Mouse (Mus musculus) heart, postnatal 0 days (tissue): Measurements from ENCODE around the gene Gpc5.

ENCODE experiments used
- CTCF ChIP-seq: IDR thresholded peaks from 2 replicates; pipeline ENCODE4 v1.5.1; 2016; ENCODE audit warnings: antibody characterized with exemption, control low read depth, low read depth
- EP300 ChIP-seq: IDR thresholded peaks from 2 replicates; pipeline ENCODE4 v1.6.1; 2016; ENCODE audit warnings: antibody characterized with exemption, low read depth

DNA sequence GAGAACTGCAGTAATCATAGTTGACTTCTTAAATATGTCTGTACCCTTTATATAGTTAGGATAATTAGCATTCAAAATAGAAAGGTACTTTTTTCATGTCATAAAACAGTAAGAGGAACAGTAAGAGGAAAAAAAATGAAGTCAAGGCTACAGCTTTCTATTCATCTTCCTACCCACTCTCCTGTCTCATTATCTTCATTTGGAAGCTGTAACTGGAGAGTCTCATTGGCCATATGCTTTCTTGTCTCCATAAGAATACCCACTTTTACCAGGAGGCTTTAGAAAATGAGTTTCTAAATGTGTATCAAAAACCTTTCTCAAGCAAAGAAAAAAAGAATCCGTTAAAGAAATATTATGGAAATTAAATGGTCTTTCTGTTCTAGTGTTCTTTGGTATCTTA is 541.3 kb downstream of the Gpc5 start:
- TF ChIP-seq CTCF (no peak), EP300 (no peak)
